In genomic region chr8:78107339-78107738, GRCm38 (mm10) we compare ENCODE assay signal across 27 mouse cellular contexts.
DNase-seq lines count a peak whose midpoint lies in the region; ATAC-seq and TF ChIP-seq lines count a peak whose summit lies in the region.
"Had no signal": no experiment of that assay in that cellular context is flagged by ENCODE, and none has a peak within 500 bp of the region (broad histone marks: within the 10 kb centered on the region; RNA-seq: fewer than 3 reads in every experiment).

No protein-coding gene starts in this region.

- no peak overlapping the region for H3K9ac ChIP-seq in intestine, embryonic 14.5 days (ENCODE audit: low read length)
- H3K9ac ChIP-seq in intestine, postnatal 0 days (ENCODE audit: low read depth, low read length): no peak overlapping the region
- H3K9ac ChIP-seq in stomach, embryonic 14.5 days (replicated peaks; ENCODE audit: low read depth, low read length): no peak overlapping the region
- H3K9ac ChIP-seq in stomach, postnatal 0 days (ENCODE audit: low read length): no peak overlapping the region
- H3K9ac ChIP-seq: embryonic facial prominence, embryonic 13.5 days; forebrain, embryonic 13.5 days; forebrain, embryonic 15.5 days; forebrain, postnatal 0 days had no signal

- H3K4me2 ChIP-seq in intestine, embryonic 14.5 days (ENCODE audit: low read length): no peak overlapping the region
- H3K4me2 ChIP-seq in intestine, postnatal 0 days (replicated peaks; ENCODE audit: low read depth): no peak overlapping the region
- H3K4me2 ChIP-seq in stomach, embryonic 14.5 days (replicated peaks; ENCODE audit: low read depth, low read length): no peak overlapping the region
- no peak overlapping the region for H3K4me2 ChIP-seq in stomach, postnatal 0 days (replicated peaks; ENCODE audit: low read depth)
- H3K4me2 ChIP-seq: embryonic facial prominence, embryonic 13.5 days; forebrain, embryonic 13.5 days; forebrain, embryonic 15.5 days had no signal

- 15% methylated on average over 7 of the region's 7 CpGs for WGBS in intestine, embryonic 14.5 days
- WGBS in intestine, postnatal 0 days: 25% methylated on average over 7 of the region's 7 CpGs
- 15% methylated on average over 7 of the region's 7 CpGs for WGBS in stomach, embryonic 14.5 days
- 27% methylated on average over 7 of the region's 7 CpGs for WGBS in stomach, postnatal 0 days

- TF ChIP-seq EP300 in stomach, postnatal 0 days (optimal IDR thresholded peaks at IDR 0.05): no peak

- H3K36me3 ChIP-seq in intestine, embryonic 14.5 days (ENCODE audit: control insufficient read depth, insufficient read depth, low read length): no peaks in the 10 kb centered on the region
- no peaks in the 10 kb centered on the region for H3K36me3 ChIP-seq in intestine, postnatal 0 days (ENCODE audit: control insufficient read depth, insufficient read depth)
- H3K36me3 ChIP-seq in stomach, embryonic 14.5 days (ENCODE audit: control insufficient read depth, insufficient read depth, low read length): no peaks in the 10 kb centered on the region
- H3K36me3 ChIP-seq in stomach, postnatal 0 days (ENCODE audit: control insufficient read depth, insufficient read depth, low read length): no peaks in the 10 kb centered on the region
- H3K36me3 ChIP-seq: embryonic facial prominence, embryonic 13.5 days; forebrain, embryonic 15.5 days; G1E had no signal

- TF ChIP-seq CTCF in intestine, postnatal 0 days (IDR thresholded peaks at IDR 0.05; ENCODE audit: low read depth): no peak
- TF ChIP-seq CTCF in stomach, postnatal 0 days (IDR thresholded peaks at IDR 0.05; ENCODE audit: low read depth): no peak

- no peaks in the 10 kb centered on the region for H3K9me3 ChIP-seq in intestine, embryonic 14.5 days (ENCODE audit: control insufficient read depth, low read length)
- H3K9me3 ChIP-seq in intestine, postnatal 0 days (ENCODE audit: control insufficient read depth): no peaks in the 10 kb centered on the region
- H3K9me3 ChIP-seq in stomach, embryonic 14.5 days (ENCODE audit: control insufficient read depth, low read depth, low read length): no peaks in the 10 kb centered on the region
- H3K9me3 ChIP-seq in stomach, postnatal 0 days (ENCODE audit: control insufficient read depth, low read length): no peaks in the 10 kb centered on the region
- H3K9me3 ChIP-seq: embryonic facial prominence, embryonic 13.5 days; forebrain, embryonic 13.5 days; forebrain, embryonic 15.5 days; G1E had no signal

- no peak overlapping the region for H3K4me3 ChIP-seq in intestine, embryonic 14.5 days (ENCODE audit: low read depth, low read length)
- H3K4me3 ChIP-seq in intestine, postnatal 0 days (ENCODE audit: low read depth, low read length): no peak overlapping the region
- no peak overlapping the region for H3K4me3 ChIP-seq in stomach, embryonic 14.5 days (ENCODE audit: low read depth, low read length)
- H3K4me3 ChIP-seq in stomach, postnatal 0 days (ENCODE audit: low read depth, low read length): no peak overlapping the region
- H3K4me3 ChIP-seq: embryonic facial prominence, embryonic 13.5 days; forebrain, embryonic 13.5 days; forebrain, embryonic 15.5 days had no signal

- peak; percentile 10 for DNase-seq in embryo, embryonic 10.5 days (ENCODE audit: low spot score)
- DNase-seq in embryo, embryonic 9.5 days (ENCODE audit: extremely low spot score): no peak
- peak; percentile 67 for DNase-seq in intestine, embryonic 14.5 days (ENCODE audit: low spot score)
- peak; percentile 8 for DNase-seq in kidney, postnatal 10 days
- no peak for DNase-seq in kidney, postnatal 36 days
- DNase-seq in stomach, postnatal 0 days (ENCODE audit: low spot score): no peak
- DNase-seq: adrenal gland, adult 8-10 months; adrenal gland, postnatal 14 days; adrenal gland, postnatal 36 days; B cell, adult 2 months; cerebellum, adult 11-12 months; cerebellum, adult 2 months; cerebellum, adult 9-10 months; cerebellum, postnatal 10 days; cerebellum, postnatal 25 days; embryo, embryonic 11 days; forebrain, postnatal 0 days had no signal

- H3K27me3 ChIP-seq in intestine, embryonic 14.5 days (replicated peaks; ENCODE audit: control insufficient read depth, insufficient read depth, low read length): no peaks in the 10 kb centered on the region
- H3K27me3 ChIP-seq in intestine, postnatal 0 days (replicated peaks; ENCODE audit: control insufficient read depth, insufficient read depth, low read length): no peaks in the 10 kb centered on the region
- no peaks in the 10 kb centered on the region for H3K27me3 ChIP-seq in stomach, embryonic 14.5 days (ENCODE audit: control insufficient read depth, insufficient read depth, low read length)
- H3K27me3 ChIP-seq in stomach, postnatal 0 days (ENCODE audit: control insufficient read depth, insufficient read depth, low read length): no peaks in the 10 kb centered on the region
- H3K27me3 ChIP-seq: CH12.LX; embryonic facial prominence, embryonic 13.5 days; forebrain, embryonic 13.5 days; forebrain, embryonic 15.5 days had no signal

- ATAC-seq in intestine, embryonic 14.5 days (replicated peaks; ENCODE audit: low FRiP score, low TSS enrichment, low read depth): peak; percentile 60
- ATAC-seq in intestine, postnatal 0 days: no peak
- peak; percentile 79; the same call in 1 of the 2 replicates for ATAC-seq in stomach, embryonic 14.5 days (ENCODE audit: insufficient number of reproducible peaks, insufficient read depth, low FRiP score, low read depth)
- no peak for ATAC-seq in stomach, postnatal 0 days (ENCODE audit: low FRiP score, low TSS enrichment)
- ATAC-seq: activated CD4-positive, CD25-positive, alpha-beta regulatory T cell, adult 4 months; CD4-positive, CD25-positive, alpha-beta regulatory T cell, adult 4 months; forebrain, embryonic 13.5 days; forebrain, embryonic 15.5 days; forebrain, postnatal 0 days; Patski had no signal

- no peak overlapping the region for H3K27ac ChIP-seq in intestine, embryonic 14.5 days (ENCODE audit: low read depth)
- no peak overlapping the region for H3K27ac ChIP-seq in intestine, postnatal 0 days (ENCODE audit: low read depth, low read length)
- no peak overlapping the region for H3K27ac ChIP-seq in stomach, embryonic 14.5 days (ENCODE audit: low read length)
- H3K27ac ChIP-seq in stomach, postnatal 0 days (replicated peaks): no peak overlapping the region
- H3K27ac ChIP-seq: embryonic facial prominence, embryonic 13.5 days; forebrain, embryonic 13.5 days; forebrain, embryonic 15.5 days had no signal

- H3K4me1 ChIP-seq in intestine, embryonic 14.5 days (replicated peaks; ENCODE audit: control insufficient read depth, insufficient read depth, low read length): no peaks in the 10 kb centered on the region
- no peaks in the 10 kb centered on the region for H3K4me1 ChIP-seq in intestine, postnatal 0 days (replicated peaks; ENCODE audit: control insufficient read depth, insufficient read depth, low read length)
- no peaks in the 10 kb centered on the region for H3K4me1 ChIP-seq in stomach, embryonic 14.5 days (ENCODE audit: control insufficient read depth, insufficient read depth, low read length)
- H3K4me1 ChIP-seq in stomach, postnatal 0 days (replicated peaks; ENCODE audit: control insufficient read depth, insufficient read depth): no peaks in the 10 kb centered on the region
- H3K4me1 ChIP-seq: embryonic facial prominence, embryonic 13.5 days; forebrain, embryonic 13.5 days; forebrain, embryonic 15.5 days had no signal

Comparison
In these comparisons a context has a peak if more than half of its experiments do, and no peak if none do; other contexts are left out.
1. DNase-seq: peak in embryo, embryonic 10.5 days (single experiment), intestine, embryonic 14.5 days (single experiment) and kidney, postnatal 10 days (single experiment); none in embryo, embryonic 9.5 days (single experiment), kidney, postnatal 36 days (0 of 2) and stomach, postnatal 0 days (single experiment).
2. ATAC-seq: peak in intestine, embryonic 14.5 days (single experiment) and stomach, embryonic 14.5 days (single experiment); none in intestine, postnatal 0 days (single experiment) and stomach, postnatal 0 days (single experiment).